Mouse (Mus musculus) 3T3-L1 (cell line): ENCODE data around the gene Larp6.

ENCODE experiments used
- DNase-seq: peaks from one replicate; pipeline ENCODE4 v3.0.0-alpha.2; 2015; ENCODE audit warnings: low read depth, low spot score

Larp6 gene

DNA sequence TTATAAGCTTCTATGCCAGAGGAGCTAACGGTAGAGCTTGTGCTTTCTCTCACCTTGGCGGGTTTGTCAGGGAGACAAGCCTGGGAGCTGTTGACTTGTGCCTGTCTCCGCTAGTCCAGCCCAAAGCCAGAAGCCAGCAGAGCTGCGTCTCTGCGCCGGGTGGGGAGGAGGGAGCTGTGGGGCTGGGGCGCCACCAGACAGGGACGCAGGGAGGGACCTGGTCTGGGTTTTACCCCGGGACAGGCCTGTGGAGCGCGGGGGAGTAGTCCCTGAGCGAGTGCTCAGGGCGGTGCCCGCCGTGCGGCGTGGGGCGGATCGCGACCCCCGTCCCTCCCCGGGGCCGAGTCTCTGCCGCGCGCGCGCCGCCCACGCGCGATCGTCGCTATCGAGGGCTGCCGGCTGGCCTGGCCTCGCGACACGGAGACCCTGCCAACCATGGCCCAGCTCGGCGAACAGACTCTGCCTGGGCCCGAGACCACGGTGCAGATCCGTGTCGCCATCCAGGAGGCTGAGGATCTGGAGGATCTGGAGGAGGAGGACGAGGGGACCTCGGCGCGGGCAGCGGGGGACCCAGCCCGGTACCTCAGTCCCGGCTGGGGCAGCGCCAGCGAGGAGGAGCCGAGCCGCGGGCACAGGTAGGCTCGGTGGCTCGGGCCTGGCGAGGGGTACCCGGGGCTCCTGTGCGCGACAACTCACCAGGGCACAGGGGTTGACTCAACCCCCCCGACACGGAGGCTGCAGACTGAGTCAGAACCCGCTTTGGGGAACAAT, at the start of gene Larp6:
Gene Larp6 (plus strand): TSS at position 219 of the 771 bp plus-strand sequence.
- DNase-seq: no peak

DNA sequence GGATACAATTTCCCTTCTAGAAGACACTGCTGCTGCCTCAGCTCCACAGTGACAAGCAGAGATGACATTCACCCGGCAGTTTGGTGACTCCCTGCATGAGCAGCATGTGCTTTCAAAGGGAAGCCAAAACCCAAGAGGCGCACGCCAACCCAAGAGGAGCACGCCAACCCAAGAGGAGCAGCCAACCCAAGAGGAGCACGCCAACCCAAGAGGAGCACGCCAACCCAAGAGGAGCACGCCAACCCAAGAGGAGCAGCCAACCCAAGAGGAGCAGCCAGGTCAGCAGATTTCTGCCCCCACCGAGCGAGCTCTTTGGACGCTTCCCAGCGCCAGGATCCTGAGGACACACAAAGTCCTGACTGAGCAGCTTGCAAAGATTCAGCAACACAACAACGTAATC, 48.4 kb upstream of the Larp6 start:
- no peak for DNase-seq

DNA sequence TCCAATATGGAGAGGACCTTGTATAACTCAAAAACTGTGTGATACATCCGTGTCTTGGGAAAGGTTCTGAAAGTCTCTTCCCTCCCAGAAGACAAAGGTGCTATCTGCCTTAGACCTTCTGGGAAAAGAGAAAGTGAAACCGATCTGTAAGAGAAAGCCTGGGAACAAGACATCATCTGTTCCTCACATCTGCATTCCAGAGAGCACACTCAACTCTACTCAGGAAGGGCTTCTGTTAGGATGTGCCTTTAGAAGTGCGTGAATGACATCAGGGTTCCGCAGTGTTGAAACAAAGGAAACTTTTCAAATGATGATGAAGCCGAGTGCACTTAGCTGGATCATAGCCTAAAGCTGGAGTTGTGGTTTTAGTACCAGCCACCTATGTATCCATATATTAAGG, 47.9 kb upstream of the Larp6 start:
- peak; percentile 56 for DNase-seq

GRCm38 (mm10) chr9:60665535-60665934, 47.3 kb upstream of the Larp6 start:
- DNase-seq: no peak

DNA sequence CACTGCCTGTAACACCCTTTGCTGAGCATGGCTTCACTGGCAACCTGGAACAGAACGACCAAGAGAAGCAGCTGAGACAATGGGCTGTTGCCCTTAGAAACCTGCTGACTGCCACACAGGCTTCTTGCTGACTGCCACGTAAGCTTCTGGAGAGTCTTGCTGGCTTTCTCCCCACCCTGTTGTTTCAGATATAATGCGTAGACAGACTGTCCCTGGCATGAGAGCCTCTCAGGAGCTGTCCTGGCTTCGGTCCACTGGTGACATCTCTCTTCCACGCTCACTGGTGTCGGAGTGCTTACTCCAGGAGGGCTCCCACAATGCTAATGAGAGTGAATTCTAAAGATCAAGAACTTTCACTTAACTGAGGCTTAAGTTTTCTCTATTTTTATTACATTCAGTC, 43.9 kb upstream of the Larp6 start:
- DNase-seq: no peak

DNA sequence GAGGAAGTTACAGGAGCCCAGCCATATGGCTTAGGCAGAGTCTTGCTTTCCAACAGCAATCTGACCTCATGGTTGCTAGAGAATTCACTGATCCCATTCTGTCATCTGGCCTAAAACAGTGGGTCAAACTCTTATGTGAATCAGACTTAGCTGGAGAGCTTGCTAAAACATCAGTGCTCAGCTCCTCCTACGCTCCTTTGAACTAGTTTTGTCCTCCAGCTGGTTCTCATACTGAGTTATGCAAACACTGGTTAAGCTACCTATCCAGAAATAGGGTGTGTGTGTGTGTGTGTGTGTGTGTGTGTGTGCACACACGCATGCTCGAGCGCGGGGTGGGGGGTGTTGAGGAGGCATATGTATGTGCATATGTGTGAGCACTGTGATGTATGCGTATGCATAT, 40.2 kb upstream of the Larp6 start:
- DNase-seq: no peak

DNA sequence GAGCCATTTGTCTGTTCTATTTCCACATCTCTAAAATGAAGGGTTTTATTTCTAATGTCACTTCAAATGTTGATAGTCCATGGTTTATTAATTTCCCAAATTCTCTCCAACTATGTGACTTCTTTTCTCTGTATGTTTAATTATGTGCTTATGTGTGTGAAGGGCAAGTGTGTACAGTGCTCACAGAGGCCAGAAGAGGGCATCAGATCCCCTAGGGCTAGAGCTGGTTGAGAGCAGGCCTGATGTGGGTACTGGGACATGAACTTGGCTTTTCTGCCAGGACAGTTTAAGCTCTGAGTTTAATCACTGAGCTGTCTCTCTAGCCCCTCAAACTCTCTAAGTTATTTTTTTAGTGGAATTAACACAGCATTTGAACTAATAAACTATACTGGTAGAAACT, 38.0 kb upstream of the Larp6 start:
- DNase-seq: peak; percentile 49

DNA sequence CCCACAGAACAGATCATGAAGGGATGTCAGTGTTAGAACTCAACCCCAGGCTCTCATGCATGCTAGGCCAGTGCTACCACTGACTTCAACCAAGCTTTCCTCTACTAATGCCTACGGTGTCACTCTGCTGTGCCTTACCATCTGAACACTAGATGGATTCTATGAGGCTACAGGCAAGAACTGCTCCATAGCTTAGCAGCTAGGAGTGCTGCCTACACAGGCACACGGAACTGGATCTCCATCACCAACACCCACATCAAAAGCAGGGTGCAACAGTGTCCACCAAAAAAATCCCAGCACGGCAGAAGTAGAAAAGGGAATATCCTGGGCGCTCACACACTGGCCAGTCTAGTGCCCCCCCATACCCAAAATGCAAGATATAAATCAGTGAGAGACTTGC, 36.4 kb upstream of the Larp6 start:
- no peak for DNase-seq

DNA sequence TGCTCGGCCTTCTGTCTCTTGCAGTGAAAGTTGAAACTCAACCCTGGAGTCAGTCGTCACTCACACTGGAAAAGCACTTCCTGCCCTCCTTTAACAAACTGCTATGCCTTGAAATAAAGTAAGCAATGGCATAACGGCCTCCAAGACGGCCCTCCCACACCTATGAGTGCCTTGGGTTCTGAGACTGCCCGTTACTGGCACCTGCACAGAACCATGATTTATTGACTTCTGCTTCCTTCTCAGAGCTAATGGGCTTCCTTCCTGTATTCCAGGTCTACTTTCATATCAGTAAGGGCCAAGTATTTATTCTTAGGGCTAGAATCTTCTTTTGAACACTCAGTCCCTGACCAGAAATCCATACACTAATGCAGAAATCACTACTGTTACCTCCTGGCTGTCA, 33.9 kb upstream of the Larp6 start:
- DNase-seq: no peak

- DNase-seq: peak; percentile 19
Observed at GRCm38 (mm10) chr9:60681005-60681404, 31.8 kb upstream of the Larp6 start.

GRCm38 (mm10) chr9:60682753-60683152, 30.0 kb upstream of the Larp6 start:
- no peak for DNase-seq

- peak; percentile 74 for DNase-seq
Observed at GRCm38 (mm10) chr9:60687415-60687814, 25.4 kb upstream of the Larp6 start.

- DNase-seq: peak; percentile 99
Observed at GRCm38 (mm10) chr9:60687891-60688324, 24.9 kb upstream of the Larp6 start, which contains the start of gene Lrrc49. TSS of gene Lrrc49 (minus strand) at chr9:60688158.

DNA sequence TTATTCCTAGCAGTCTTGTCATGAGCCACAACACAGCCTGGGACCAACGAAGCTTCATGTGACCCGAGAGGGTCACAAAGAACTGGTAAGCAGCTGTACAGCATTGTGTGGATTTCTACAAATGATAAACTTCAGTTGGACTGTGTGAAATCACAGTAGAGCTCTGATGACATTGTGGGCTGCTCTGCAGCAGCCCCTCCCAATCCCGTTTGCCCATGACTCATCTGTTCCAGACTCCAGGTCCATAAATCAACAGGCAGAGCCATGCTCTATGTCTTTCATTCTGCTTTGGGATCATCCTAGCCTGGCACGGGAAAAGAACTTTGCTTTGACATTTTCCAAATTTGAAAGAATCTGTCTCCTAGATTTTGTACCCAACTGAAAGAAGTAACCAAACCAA, 20.2 kb upstream of the Larp6 start:
- DNase-seq: peak; percentile 90

DNA sequence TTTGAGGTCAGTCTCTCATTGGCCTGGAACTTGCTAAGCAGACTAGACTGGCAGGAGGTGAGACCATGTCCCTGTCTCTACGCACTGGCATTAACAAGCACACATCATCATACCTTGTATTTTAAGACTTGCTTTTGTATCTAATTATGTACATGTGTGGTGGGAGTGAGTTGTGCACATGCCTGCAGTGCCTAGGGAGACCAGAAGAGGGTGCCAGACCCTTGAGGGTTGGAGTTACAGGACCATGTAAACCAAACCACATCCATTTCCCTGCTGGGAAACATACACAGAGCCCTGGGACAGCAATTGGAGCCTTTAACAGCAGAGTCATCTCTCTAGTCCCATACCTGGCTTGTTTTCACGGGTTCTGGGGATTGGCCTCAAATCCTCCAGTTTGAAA, 18.8 kb upstream of the Larp6 start:
- peak; percentile 51 for DNase-seq

DNA sequence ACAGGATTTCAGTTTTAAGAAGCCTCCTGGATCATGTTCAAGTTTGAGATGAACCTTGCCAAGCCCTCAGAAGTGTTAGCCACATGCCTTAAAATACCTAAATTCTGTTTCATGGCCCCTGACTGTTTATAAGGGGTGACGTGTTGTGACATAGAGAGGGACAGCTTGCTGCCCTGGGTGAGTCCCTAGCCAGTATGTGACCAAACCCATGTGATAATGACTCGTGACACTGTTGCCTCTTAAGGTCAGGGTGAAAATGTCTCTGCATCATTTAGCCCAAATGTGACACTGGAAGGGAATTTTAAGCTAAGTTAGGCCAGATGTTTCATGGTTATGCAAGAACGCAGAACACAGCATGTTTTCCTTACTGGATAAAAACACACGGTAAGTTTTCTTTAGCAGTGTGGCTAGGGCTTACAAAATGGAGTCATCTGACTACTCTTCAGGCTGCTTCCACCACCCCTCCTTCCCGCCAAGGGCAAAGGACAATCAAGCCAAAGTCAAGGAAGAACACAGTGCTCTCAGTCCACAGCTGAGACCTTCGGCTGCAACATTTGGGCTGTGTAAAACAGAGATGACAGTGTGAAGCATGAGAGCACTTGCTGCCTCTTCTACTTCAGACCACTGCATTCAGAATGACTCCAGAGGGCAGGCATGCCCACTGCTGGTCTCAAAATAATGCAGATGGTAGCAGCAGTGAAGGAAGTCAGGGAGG, 16.4 kb upstream of the Larp6 start:
- peak; percentile 74 for DNase-seq

- DNase-seq: no peak
Observed at GRCm38 (mm10) chr9:60699581-60700231, 13.1 kb upstream of the Larp6 start.

DNA sequence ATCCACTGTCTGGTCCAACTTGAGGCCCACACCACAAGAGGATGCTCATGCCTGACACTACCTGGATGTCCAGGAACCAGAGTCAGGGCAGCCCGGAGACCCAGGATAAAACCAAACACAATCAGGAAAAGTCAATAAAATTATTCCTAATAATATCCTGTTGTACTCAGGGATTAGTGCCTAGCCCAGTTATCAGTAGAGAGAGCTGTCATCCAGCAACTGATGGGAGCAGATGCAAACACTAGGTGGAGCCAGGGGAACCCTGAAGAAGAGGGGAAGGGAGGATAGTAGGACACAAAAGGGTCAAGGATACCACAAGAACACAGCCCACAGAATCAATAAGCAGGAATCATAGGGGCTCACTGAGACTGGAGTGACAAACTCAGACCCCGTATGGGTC, 5.2 kb upstream of the Larp6 start:
- DNase-seq: no peak

DNA sequence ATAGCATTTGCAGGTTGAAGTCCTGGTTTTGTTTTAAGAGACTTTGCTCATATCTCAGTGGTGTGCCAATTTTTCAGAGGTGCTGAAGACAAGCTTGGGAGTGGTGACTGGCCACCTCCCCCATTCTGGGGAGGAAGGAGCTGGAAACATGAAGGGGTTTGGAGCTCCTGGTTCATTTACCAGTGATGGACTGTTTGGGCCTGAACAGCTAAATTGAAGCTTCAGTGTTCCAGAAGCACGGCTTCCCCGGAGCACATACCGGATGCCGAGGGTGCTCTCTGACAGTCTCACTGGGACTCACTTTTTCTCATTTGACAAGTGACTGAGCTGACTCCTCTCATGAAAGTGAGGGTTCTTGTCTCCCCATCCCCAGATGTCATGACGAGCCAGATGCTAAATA, 4.2 kb upstream of the Larp6 start:
- no peak for DNase-seq

- DNase-seq: no peak
Observed at GRCm38 (mm10) chr9:60709721-60710120, 3.1 kb upstream of the Larp6 start.

GRCm38 (mm10) chr9:60712011-60712410, 778 bp upstream of the Larp6 start:
- no peak for DNase-seq

GRCm38 (mm10) chr9:60713616-60714015, 827 bp downstream of the Larp6 start:
- DNase-seq: no peak

GRCm38 (mm10) chr9:60714191-60714590, 1.4 kb downstream of the Larp6 start:
- no peak for DNase-seq
